Mouse (Mus musculus): ENCODE data around the gene Rnf5. TPM values are rescaled to one million over a fixed set of nuclear protein-coding genes. Genes with fewer than 3 reads are reported as not detected.

Gene Rnf5
- polyA plus RNA-seq, 1 experiment = 171 TPM

DNA sequence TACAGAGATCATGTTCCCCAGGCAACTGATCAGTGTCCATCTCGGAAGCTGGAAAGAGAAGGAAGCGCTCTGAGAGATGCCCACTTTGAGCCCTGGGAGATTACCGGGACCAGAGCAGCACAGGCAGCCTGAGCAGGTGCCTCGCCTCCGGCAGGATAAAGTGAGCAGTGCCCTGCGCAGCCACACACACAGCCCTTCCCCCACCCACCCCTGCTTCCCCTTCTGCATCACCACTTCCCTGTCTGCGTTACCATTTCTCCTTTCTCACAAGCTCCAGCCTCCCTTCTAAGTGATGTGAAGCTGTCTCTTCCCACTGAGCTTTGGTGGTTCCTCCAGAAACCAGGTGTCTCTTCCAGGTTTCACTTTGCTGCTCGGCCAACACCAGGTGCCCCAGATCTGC is 42.3 kb downstream of the Rnf5 start:
- WGBS = 66% methylated on average over 8 of the region's 8 CpGs
- no peak for DNase-seq (ENCODE audit: low read depth, low spot score)

DNA sequence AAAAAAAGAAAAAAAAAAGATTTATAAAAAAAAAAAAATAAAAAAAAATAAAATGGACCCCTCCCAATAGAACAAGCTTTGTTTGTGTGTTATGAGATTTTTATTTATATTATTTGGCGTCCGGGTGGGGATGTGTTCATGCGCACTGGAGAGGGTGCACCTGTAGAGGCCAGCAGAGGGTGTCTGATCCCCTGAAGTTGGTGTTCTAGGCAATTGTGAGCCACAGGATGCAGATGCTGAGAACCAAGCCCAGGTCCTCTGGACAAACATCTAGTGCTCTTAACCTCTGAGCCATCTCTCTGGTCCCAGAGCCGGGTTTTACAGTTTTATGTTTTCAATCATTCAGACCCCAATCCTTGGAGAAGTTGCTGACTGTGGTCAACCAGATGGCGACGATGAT is 43.1 kb downstream of the Rnf5 start:
- 92% methylated on average over 6 of the region's 6 CpGs for WGBS
- no peak for DNase-seq (ENCODE audit: low read depth, low spot score)

DNA sequence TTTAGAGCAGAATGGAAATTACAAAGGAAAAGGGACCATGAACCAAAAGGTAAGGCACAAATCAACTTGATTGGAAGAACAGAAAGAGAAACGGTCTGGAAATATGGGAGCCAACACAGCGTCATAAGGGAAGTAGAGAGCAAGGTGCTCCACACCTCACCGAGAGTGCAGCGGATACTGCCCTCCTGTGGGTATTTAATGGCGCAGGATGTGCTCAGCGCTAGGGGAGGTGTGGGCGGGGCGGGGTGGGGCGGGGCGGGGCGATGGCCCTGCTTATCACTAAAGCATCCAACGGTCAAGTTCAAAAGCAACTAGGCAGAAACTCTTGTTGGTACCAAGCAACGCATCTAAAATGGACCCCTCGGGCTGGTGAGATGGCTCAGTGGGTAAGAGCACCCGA is 43.6 kb downstream of the Rnf5 start:
- DNase-seq (ENCODE audit: low read depth, low spot score) = peak; percentile 43

DNA sequence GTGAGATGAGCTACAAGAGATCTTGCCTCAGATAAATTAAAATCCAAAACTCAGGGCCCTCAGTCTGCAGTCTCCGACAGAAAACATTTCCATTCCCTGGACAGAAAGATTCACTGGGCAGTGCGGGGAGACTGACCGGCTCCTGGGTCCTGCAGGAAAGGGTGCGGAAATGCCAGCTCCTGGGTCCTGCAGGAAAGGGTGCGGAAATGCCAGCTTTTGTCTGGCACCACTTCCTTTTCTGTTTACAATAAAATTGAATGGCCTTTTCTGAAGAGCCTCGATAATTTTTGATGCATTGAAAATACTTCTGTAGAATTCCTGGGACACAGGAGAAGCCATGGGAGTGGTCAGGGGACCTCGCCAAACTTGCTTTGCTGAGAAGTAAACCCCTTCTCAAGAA is 44.4 kb downstream of the Rnf5 start:
- DNase-seq (ENCODE audit: low read depth, low spot score) = no peak
- WGBS = 84% methylated on average over 7 of the region's 7 CpGs

More for the DNA sequence above, 43.6 kb downstream of the Rnf5 start:
- WGBS = 17% methylated on average over 15 of the region's 15 CpGs

DNA sequence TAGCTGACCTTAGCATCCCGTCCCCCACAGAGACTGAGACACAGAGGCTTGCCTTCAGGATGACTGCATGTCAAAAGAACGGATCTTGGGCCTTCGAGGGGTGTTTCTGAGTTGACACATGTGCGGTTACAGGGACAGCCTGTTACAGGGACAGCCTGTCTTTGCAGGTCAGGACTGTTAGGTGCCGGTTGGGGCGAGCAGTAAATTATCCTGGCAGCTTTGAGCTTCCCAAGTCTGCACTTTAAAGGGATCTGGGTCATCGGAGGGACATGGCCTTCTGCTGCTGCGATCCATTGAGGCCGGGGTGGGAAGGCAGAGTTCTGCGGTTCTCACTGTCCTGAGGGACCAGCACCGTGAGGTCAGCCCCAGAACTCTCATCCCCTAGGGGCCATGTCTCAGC is 46.1 kb downstream of the Rnf5 start:
- DNase-seq (ENCODE audit: low read depth, low spot score) = no peak
- WGBS = 76% methylated on average over 11 of the region's 11 CpGs

DNA sequence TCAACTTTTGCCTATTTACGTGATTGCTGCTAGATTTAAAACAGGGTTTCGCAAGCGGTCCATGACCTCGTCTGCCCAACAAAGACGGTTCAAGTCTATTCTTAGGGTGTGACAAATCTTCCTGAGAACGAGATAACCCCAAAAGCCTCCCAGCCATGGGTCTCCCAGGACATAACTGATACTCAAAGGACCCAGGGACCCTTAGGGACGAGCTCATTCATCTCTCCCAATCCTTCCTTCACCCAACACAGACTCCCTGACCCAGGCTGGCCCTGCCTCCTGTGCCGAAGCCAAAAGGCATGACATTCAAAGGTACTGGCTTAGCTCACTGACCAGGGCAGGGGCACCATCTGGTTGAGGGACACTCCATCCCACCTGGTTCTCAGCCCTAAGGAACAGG is 47.1 kb downstream of the Rnf5 start:
- WGBS = 73% methylated on average over 8 of the region's 8 CpGs
- DNase-seq (ENCODE audit: low read depth, low spot score) = no peak

DNA sequence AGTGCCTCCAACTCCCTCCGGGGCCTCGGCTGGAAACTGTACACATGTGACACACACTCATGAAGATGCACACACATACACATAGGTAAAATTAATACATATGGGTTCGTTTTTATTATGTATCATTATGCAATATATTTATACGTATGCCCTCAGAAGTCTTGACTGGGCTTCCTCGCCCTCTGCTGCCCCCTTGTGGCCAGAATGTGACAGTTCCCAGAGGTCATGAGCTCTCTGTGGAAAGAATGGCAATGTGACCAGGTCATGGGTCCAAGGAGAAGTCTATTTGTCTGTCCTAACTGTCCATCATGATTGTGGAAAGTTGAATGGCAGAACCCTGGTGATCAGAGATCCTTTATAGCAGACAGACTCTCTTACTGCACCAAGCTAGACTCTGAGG is 48.0 kb downstream of the Rnf5 start:
- peak; percentile 64 for DNase-seq (ENCODE audit: low read depth, low spot score)
- 18% methylated on average over 5 of the region's 5 CpGs for WGBS

Other genes with a start within 250 kb of the Rnf5 start
- 48.4 and 121 TPM in 2 replicates for gene Btnl2, start 248.9 kb downstream of the Rnf5 start, polyA plus RNA-seq (2012; rRNA removed)
- 81.1 and 155 TPM in 2 replicates for gene Btnl1, start 226.6 kb downstream of the Rnf5 start, polyA plus RNA-seq (2012; rRNA removed)
- gene BC051142, start 204.9 kb downstream of the Rnf5 start, polyA plus RNA-seq (2012; rRNA removed) = 0.64 and 1.3 TPM in 2 replicates
- gene Btnl4, start 126.4 kb downstream of the Rnf5 start, polyA plus RNA-seq (2012; rRNA removed) = 55.9 and 102 TPM in 2 replicates
- 115 and 205 TPM in 2 replicates for gene Btnl6, start 86.3 kb downstream of the Rnf5 start, polyA plus RNA-seq (2012; rRNA removed)
- 4.1 and 8.1 TPM in 2 replicates for gene Notch4, start 39.4 kb downstream of the Rnf5 start, polyA plus RNA-seq (2012; rRNA removed)
- gene Gpsm3, start 13.9 kb downstream of the Rnf5 start, polyA plus RNA-seq (2012; rRNA removed) = 11.2 and 11.8 TPM in 2 replicates
- 34.5 and 44.4 TPM in 2 replicates for gene Pbx2, start 12.4 kb downstream of the Rnf5 start, polyA plus RNA-seq (2012; rRNA removed)
- gene Ager, start 5.8 kb downstream of the Rnf5 start, polyA plus RNA-seq (2012; rRNA removed) = 1.9 and 2.1 TPM in 2 replicates
- 255 and 267 TPM in 2 replicates for gene Agpat1, start 572 bp upstream of the Rnf5 start, polyA plus RNA-seq (2012; rRNA removed)
- 1.7 and 2.2 TPM in 2 replicates for gene Egfl8, start 12.3 kb upstream of the Rnf5 start, polyA plus RNA-seq (2012; rRNA removed)
- 31.1 and 35.8 TPM in 2 replicates for gene Ppt2, start 24.8 kb upstream of the Rnf5 start, polyA plus RNA-seq (2012; rRNA removed)
- gene Prrt1, start 25.8 kb upstream of the Rnf5 start, polyA plus RNA-seq (2012; rRNA removed) = 4.5 and 5.7 TPM in 2 replicates
- gene Fkbpl, start 41.1 kb upstream of the Rnf5 start, polyA plus RNA-seq (2012; rRNA removed) = 3.7 and 4.7 TPM in 2 replicates
- gene Atf6b, start 43.5 kb upstream of the Rnf5 start, polyA plus RNA-seq (2012; rRNA removed) = 61.0 and 64.1 TPM in 2 replicates
- 11.0 and 13.3 TPM in 2 replicates for gene Tnxb, start 66.8 kb upstream of the Rnf5 start, polyA plus RNA-seq (2012; rRNA removed)
- gene C4b, start 140.2 kb upstream of the Rnf5 start, polyA plus RNA-seq (2012; rRNA removed) = 32.9 and 44.2 TPM in 2 replicates
- 0.05 TPM in 1 of 2 replicates, not detected in the other for gene Cyp21a1, start 200.9 kb upstream of the Rnf5 start, polyA plus RNA-seq (2012; rRNA removed)
- gene Stk19, start 233.3 kb upstream of the Rnf5 start, polyA plus RNA-seq (2012; rRNA removed) = 49.5 and 57.9 TPM in 2 replicates
- gene Dxo, start 233.3 kb upstream of the Rnf5 start, polyA plus RNA-seq (2012; rRNA removed) = 75.2 and 76.4 TPM in 2 replicates
- 61.1 and 89.6 TPM in 2 replicates for gene Skiv2l, start 246.5 kb upstream of the Rnf5 start, polyA plus RNA-seq (2012; rRNA removed)
- gene Nelfe, start 246.7 kb upstream of the Rnf5 start, polyA plus RNA-seq (2012; rRNA removed) = 31.2 and 33.8 TPM in 2 replicates